Mouse (Mus musculus) small intestine, adult 2 months (tissue): ENCODE measurements around the gene Polr1e.

Experiments used
- CTCF ChIP-seq: fragments of 200-500 bp; IDR thresholded peaks from 2 replicates; pipeline ENCODE4 v1.5.1; 2012; ENCODE audit warnings: low read depth, mild to moderate bottlenecking, control low read depth, inconsistent platforms, low read length, moderate library complexity, mixed read lengths; ENCODE audit not compliant: insufficient replicate concordance, insufficient read length; ENCODE audit errors: extremely low read depth
- POLR2A ChIP-seq: fragments of 200-500 bp; IDR thresholded peaks from 2 replicates; pipeline ENCODE4 v1.6.1; 2012; ENCODE audit warnings: low read depth, mild to moderate bottlenecking, control low read depth, inconsistent platforms, low read length, moderate library complexity

- TF ChIP-seq CTCF (no peak), POLR2A (peak; percentile 39)
These were observed 6.0 kb upstream of the Polr1e start, which contains the start of gene Zbtb5 for GRCm38 (mm10) chr4:45012105-45012975.
